Mouse (Mus musculus): Measurements from ENCODE around the gene Gnb1. TPM values are rescaled to one million over a fixed set of nuclear protein-coding genes. Genes with fewer than 3 reads are reported as not detected.

The Gnb1 gene
- polyA plus RNA-seq, 1 experiment from 2014 or later = 300 TPM

- 90% methylated on average over 9 of the region's 9 CpGs for WGBS
- no peak overlapping the region for H3K4me3 ChIP-seq (ENCODE audit: low read length)
- ATAC-seq = no peak
- H3K27ac ChIP-seq (ENCODE audit: low read length) = no peak overlapping the region
- peaks cover 5% of the 10 kb centered on the region; the same call in 1 of the 2 replicates for H3K4me1 ChIP-seq (ENCODE audit: control insufficient read depth, insufficient read depth, low read length)
- no peaks in the 10 kb centered on the region for H3K27me3 ChIP-seq (replicated peaks; ENCODE audit: control insufficient read depth, insufficient read depth, low read length)
- H3K36me3 ChIP-seq (ENCODE audit: control insufficient read depth, insufficient read depth, low read length) = peaks cover 1% of the 10 kb centered on the region; the same call in 1 of the 2 replicates
- no peaks in the 10 kb centered on the region for H3K9me3 ChIP-seq (ENCODE audit: control insufficient read depth, low read length)
- H3K9ac ChIP-seq (ENCODE audit: low read depth, low read length) = no peak overlapping the region
- no peak overlapping the region for H3K4me2 ChIP-seq (ENCODE audit: low read depth, low read length)
Measured at GRCm38 (mm10) chr4:155577132-155577531, 86.0 kb downstream of the Gnb1 start.

DNA sequence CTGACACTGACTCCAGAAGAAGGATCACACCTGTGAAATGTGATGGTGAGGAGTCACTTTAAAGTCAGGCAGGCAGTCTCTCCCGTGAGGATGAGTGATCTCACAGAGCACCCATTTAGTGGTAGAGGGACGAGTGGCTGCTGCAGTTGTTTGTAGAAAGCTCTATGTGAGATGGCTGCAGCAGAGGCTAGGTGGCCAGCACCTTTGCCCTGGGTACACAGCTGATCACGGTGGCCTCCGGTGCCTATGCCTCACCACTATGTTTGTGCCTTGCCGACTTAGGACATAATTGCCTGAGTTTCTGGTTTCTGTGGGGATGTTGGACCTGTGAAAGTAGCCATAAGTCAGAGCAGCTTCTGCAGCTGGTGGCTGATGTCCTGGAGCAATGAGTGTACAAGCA lies 86.6 kb downstream of the Gnb1 start:
- H3K4me1 ChIP-seq (ENCODE audit: control insufficient read depth, insufficient read depth, low read length) = peaks cover 3% of the 10 kb centered on the region; the same call in 1 of the 2 replicates
- no peak for ATAC-seq
- no peaks in the 10 kb centered on the region for H3K9me3 ChIP-seq (ENCODE audit: control insufficient read depth, low read length)
- no peak overlapping the region for H3K4me3 ChIP-seq (ENCODE audit: low read length)
- no peak overlapping the region for H3K9ac ChIP-seq (ENCODE audit: low read depth, low read length)
- H3K36me3 ChIP-seq (ENCODE audit: control insufficient read depth, insufficient read depth, low read length) = peaks cover 3% of the 10 kb centered on the region; the same call in 1 of the 2 replicates
- no peak overlapping the region for H3K27ac ChIP-seq (ENCODE audit: low read length)
- H3K27me3 ChIP-seq (replicated peaks; ENCODE audit: control insufficient read depth, insufficient read depth, low read length) = no peaks in the 10 kb centered on the region
- no peak overlapping the region for H3K4me2 ChIP-seq (ENCODE audit: low read depth, low read length)
- WGBS = 76% methylated on average over 5 of the region's 5 CpGs

DNA sequence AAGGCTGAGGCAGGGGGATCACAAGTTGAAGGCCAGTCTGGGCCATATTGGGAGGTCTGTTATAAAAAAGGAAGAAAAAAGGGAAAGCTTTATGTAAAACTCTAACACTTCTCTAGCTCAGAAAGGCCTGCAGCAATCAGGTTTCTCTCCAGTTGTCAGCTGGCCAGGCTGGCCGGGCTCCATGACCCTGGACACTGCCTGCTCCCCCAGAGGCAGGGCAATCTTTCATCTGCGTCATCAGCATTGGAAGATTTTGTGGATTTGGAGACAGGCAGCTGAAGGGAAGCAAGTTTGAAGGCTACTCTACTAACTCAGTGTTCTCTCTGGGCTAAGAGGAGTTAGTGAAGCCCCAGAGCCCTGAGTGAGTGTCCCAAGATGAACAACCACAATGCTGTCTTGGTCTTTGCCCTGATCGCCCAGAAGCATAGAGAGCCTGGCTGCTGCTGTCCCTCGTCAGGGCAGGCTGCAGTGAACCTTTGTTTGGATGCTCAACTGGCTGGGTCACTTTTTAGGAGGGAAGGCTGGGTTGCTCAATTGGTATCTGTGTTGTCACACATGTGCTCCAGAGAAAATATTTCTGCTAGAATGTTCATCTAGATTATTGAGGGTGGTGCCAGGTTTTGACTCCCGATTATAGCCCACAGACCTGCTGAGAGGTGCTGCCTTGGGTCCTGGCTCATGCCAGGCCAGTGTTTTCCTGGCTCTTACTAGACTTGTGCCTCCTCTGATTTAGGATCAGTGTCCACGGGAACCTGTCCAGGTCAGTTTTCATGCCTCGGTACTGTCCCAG lies 87.4 kb downstream of the Gnb1 start:
- WGBS = 83% methylated on average over 7 of the region's 7 CpGs
- H3K4me2 ChIP-seq (ENCODE audit: low read depth, low read length) = no peak overlapping the region

GRCm38 (mm10) chr4:155580420-155580819 lies 89.3 kb downstream of the Gnb1 start:
- no peaks in the 10 kb centered on the region for H3K27me3 ChIP-seq (replicated peaks; ENCODE audit: control insufficient read depth, insufficient read depth, low read length)
- H3K4me1 ChIP-seq (ENCODE audit: control insufficient read depth, insufficient read depth, low read length) = no peaks in the 10 kb centered on the region
- no peak for ATAC-seq
- H3K4me3 ChIP-seq (ENCODE audit: low read length) = no peak overlapping the region
- no peaks in the 10 kb centered on the region for H3K9me3 ChIP-seq (ENCODE audit: control insufficient read depth, low read length)
- H3K9ac ChIP-seq (ENCODE audit: low read depth, low read length) = no peak overlapping the region
- WGBS = 31% methylated on average over 1 of the region's 1 CpGs
- no peak overlapping the region for H3K27ac ChIP-seq (ENCODE audit: low read length)
- H3K4me2 ChIP-seq (ENCODE audit: low read depth, low read length) = no peak overlapping the region
- peaks cover 9% of the 10 kb centered on the region; the same call in 1 of the 2 replicates for H3K36me3 ChIP-seq (ENCODE audit: control insufficient read depth, insufficient read depth, low read length)

More for the DNA sequence above, 87.4 kb downstream of the Gnb1 start:
- no peaks in the 10 kb centered on the region for H3K27me3 ChIP-seq (replicated peaks; ENCODE audit: control insufficient read depth, insufficient read depth, low read length)
- no peak overlapping the region for H3K27ac ChIP-seq (ENCODE audit: low read length)
- H3K36me3 ChIP-seq (ENCODE audit: control insufficient read depth, insufficient read depth, low read length) = peaks cover 3% of the 10 kb centered on the region; the same call in 1 of the 2 replicates
- no peak overlapping the region for H3K9ac ChIP-seq (ENCODE audit: low read depth, low read length)
- H3K4me3 ChIP-seq (ENCODE audit: low read length) = no peak overlapping the region
- H3K4me1 ChIP-seq (ENCODE audit: control insufficient read depth, insufficient read depth, low read length) = peaks cover 2% of the 10 kb centered on the region; the same call in 1 of the 2 replicates
- H3K9me3 ChIP-seq (ENCODE audit: control insufficient read depth, low read length) = no peaks in the 10 kb centered on the region
- no peak for ATAC-seq

DNA sequence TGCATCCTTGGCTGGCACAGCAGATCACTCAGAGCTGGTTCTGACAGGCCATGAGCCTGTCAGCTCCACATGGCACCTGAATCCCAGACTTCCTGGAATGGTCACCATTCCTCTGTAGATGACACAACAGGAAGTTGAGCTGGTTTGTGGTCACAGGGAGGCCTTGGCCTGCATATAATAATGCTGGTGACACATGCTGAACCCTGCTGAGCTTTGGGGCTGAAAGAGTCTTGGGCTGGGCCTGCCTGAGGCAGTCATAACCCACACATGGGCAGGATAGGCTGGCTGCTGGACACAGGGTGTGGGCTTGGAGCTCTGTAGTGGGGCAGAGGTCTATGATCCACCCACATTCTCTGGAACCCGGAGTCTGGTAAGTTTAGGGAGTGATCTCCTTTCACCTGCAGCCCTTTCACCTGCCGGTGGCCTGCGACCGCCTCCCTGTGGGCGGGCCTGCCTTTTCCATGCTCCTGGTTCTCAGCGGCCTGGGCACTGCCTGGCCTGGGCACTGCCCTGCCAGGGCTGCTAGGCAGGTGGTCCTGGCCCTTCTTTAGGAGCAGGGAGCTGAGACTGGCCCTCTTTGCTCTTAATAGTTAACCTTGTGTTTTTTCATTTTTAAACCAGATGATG lies 91.2 kb downstream of the Gnb1 start:
- Histone ChIP-seq H3K9ac (ENCODE audit: low read depth, low read length) (no peak overlapping the region), H3K27ac (ENCODE audit: low read length) (no peak overlapping the region), H3K36me3 (ENCODE audit: control insufficient read depth, insufficient read depth, low read length) (peaks cover 19% of the 10 kb centered on the region), H3K4me2 (ENCODE audit: low read depth, low read length) (no peak overlapping the region), H3K4me3 (ENCODE audit: low read length) (no peak overlapping the region), H3K4me1 (ENCODE audit: control insufficient read depth, insufficient read depth, low read length) (no peaks in the 10 kb centered on the region), H3K9me3 (ENCODE audit: control insufficient read depth, low read length) (no peaks in the 10 kb centered on the region), H3K27me3 (replicated peaks; ENCODE audit: control insufficient read depth, insufficient read depth, low read length) (no peaks in the 10 kb centered on the region)
- 90% methylated on average over 6 of the region's 6 CpGs for WGBS
- peak; percentile 38; the same call in 1 of the 2 replicates for ATAC-seq

DNA sequence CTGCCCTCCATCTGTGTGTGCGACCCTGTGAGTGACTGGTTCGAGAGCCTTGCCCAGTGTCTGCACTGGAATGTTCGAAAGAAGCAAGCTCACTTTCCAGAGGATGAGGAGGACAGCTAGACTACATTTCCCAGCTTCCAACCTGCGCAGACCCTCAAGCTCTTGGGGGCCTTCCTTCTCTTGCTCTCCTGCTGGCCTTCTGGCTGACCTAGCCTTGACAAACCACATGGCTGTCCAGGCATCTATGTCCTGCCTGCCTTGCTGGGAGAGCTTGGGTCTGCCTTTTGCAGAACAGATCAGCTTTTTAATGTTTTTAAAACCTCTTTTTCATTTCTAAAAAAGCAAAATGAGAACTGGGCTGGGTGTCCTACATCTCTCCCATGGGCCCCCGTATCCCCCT lies 98.2 kb downstream of the Gnb1 start:
- Histone ChIP-seq H3K27ac (ENCODE audit: low read length) (no peak overlapping the region), H3K27me3 (replicated peaks; ENCODE audit: control insufficient read depth, insufficient read depth, low read length) (no peaks in the 10 kb centered on the region), H3K4me2 (ENCODE audit: low read depth, low read length) (no peak overlapping the region), H3K9ac (ENCODE audit: low read depth, low read length) (no peak overlapping the region), H3K9me3 (ENCODE audit: control insufficient read depth, low read length) (no peaks in the 10 kb centered on the region), H3K36me3 (ENCODE audit: control insufficient read depth, insufficient read depth, low read length) (peaks cover 14% of the 10 kb centered on the region), H3K4me3 (ENCODE audit: low read length) (no peak overlapping the region), H3K4me1 (ENCODE audit: control insufficient read depth, insufficient read depth, low read length) (no peaks in the 10 kb centered on the region)
- 88% methylated on average over 5 of the region's 5 CpGs for WGBS
- no peak for ATAC-seq

GRCm38 (mm10) chr4:155591012-155591719 lies 100.0 kb downstream of the Gnb1 start:
- H3K36me3 ChIP-seq (ENCODE audit: control insufficient read depth, insufficient read depth, low read length) = peaks cover 7% of the 10 kb centered on the region; the same call in 1 of the 2 replicates

GRCm38 (mm10) chr4:155593780-155594179 lies 102.6 kb downstream of the Gnb1 start:
- no peak overlapping the region for H3K9ac ChIP-seq (ENCODE audit: low read depth, low read length)
- no peak overlapping the region for H3K4me2 ChIP-seq (ENCODE audit: low read depth, low read length)
- H3K27me3 ChIP-seq (replicated peaks; ENCODE audit: control insufficient read depth, insufficient read depth, low read length) = no peaks in the 10 kb centered on the region
- WGBS = 59% methylated on average over 1 of the region's 1 CpGs
- no peaks in the 10 kb centered on the region; the same call in 1 of the 2 replicates for H3K36me3 ChIP-seq (ENCODE audit: control insufficient read depth, insufficient read depth, low read length)
- ATAC-seq = no peak
- H3K9me3 ChIP-seq (ENCODE audit: control insufficient read depth, low read length) = no peaks in the 10 kb centered on the region
- H3K27ac ChIP-seq (ENCODE audit: low read length) = no peak overlapping the region
- no peaks in the 10 kb centered on the region for H3K4me1 ChIP-seq (ENCODE audit: control insufficient read depth, insufficient read depth, low read length)
- no peak overlapping the region for H3K4me3 ChIP-seq (ENCODE audit: low read length)

More at GRCm38 (mm10) chr4:155591012-155591719, 100.0 kb downstream of the Gnb1 start:
- 77% methylated on average over 7 of the region's 7 CpGs for WGBS
- Histone ChIP-seq H3K9me3 (ENCODE audit: control insufficient read depth, low read length) (no peaks in the 10 kb centered on the region), H3K4me3 (ENCODE audit: low read length) (no peak overlapping the region), H3K9ac (ENCODE audit: low read depth, low read length) (no peak overlapping the region), H3K4me2 (ENCODE audit: low read depth, low read length) (no peak overlapping the region), H3K27me3 (replicated peaks; ENCODE audit: control insufficient read depth, insufficient read depth, low read length) (no peaks in the 10 kb centered on the region), H3K4me1 (ENCODE audit: control insufficient read depth, insufficient read depth, low read length) (no peaks in the 10 kb centered on the region), H3K27ac (ENCODE audit: low read length) (no peak overlapping the region)
- ATAC-seq = no peak

DNA sequence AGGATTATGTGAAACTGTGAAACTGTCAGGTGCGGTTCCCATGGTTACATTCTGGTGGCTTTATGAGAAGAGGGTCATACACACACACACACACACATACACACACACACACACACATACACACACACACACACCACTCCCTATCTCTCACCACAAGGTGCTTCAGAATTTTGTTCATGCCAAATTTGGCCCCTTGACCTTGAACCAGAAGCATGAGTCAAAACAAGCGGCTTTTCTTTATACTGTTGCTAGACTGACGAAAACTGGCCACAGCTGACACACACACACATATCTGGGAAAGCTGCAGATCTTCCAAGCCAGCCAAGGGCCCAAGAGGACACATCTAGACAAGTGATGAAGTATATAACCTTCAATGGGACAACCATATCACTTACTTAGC lies 104.6 kb downstream of the Gnb1 start:
- Histone ChIP-seq H3K9me3 (ENCODE audit: control insufficient read depth, low read length) (no peaks in the 10 kb centered on the region), H3K4me1 (ENCODE audit: control insufficient read depth, insufficient read depth, low read length) (no peaks in the 10 kb centered on the region), H3K36me3 (ENCODE audit: control insufficient read depth, insufficient read depth, low read length) (no peaks in the 10 kb centered on the region), H3K9ac (ENCODE audit: low read depth, low read length) (no peak overlapping the region), H3K4me2 (ENCODE audit: low read depth, low read length) (no peak overlapping the region), H3K27me3 (replicated peaks; ENCODE audit: control insufficient read depth, insufficient read depth, low read length) (no peaks in the 10 kb centered on the region), H3K27ac (ENCODE audit: low read length) (no peak overlapping the region), H3K4me3 (ENCODE audit: low read length) (no peak overlapping the region)
- 76% methylated on average over 3 of the region's 3 CpGs for WGBS
- ATAC-seq = no peak
